Mouse (Mus musculus) Muller cell, postnatal 12 days (primary cell): ENCODE results near the gene Hemk1.
"Not testable (repeated sequence)": the region's sequence is repeated elsewhere in the genome, so short reads cannot be mapped to it uniquely, and the experiment has no call there.

Experiments
- DNase-seq: peaks from one replicate; pipeline ENCODE4 v3.0.0-alpha.2; 2015; ENCODE audit errors: inconsistent ontology term

The Hemk1 gene

GRCm38 (mm10) chr9:107308346-107309000 is 29.7 kb downstream of the Hemk1 start:
- no peak for DNase-seq

- DNase-seq, result peak; percentile 17
Measured at GRCm38 (mm10) chr9:107307886-107308285, 30.3 kb downstream of the Hemk1 start.

- DNase-seq, result no peak
Measured at GRCm38 (mm10) chr9:107307099-107307872, 30.9 kb downstream of the Hemk1 start.

- not testable (repeated sequence) for DNase-seq
Measured at GRCm38 (mm10) chr9:107306673-107307072, 31.5 kb downstream of the Hemk1 start.

- DNase-seq, result no peak
Measured at GRCm38 (mm10) chr9:107305601-107306542, 32.3 kb downstream of the Hemk1 start.

GRCm38 (mm10) chr9:107305012-107305411 is 33.1 kb downstream of the Hemk1 start:
- no peak for DNase-seq

GRCm38 (mm10) chr9:107304383-107304782 is 33.8 kb downstream of the Hemk1 start:
- DNase-seq, result no peak

- no peak for DNase-seq
Measured at GRCm38 (mm10) chr9:107303900-107304299, 34.2 kb downstream of the Hemk1 start.

GRCm38 (mm10) chr9:107303121-107303820 is 34.9 kb downstream of the Hemk1 start:
- DNase-seq, result no peak

GRCm38 (mm10) chr9:107302592-107302991 is 35.6 kb downstream of the Hemk1 start:
- no peak for DNase-seq

GRCm38 (mm10) chr9:107301554-107302331 is 36.4 kb downstream of the Hemk1 start:
- no peak for DNase-seq

- DNase-seq, result no peak
Measured at GRCm38 (mm10) chr9:107300224-107300973, 37.8 kb downstream of the Hemk1 start.

GRCm38 (mm10) chr9:107299783-107300182 is 38.4 kb downstream of the Hemk1 start:
- no peak for DNase-seq

GRCm38 (mm10) chr9:107298876-107299275 is 39.3 kb downstream of the Hemk1 start:
- DNase-seq, result no peak

GRCm38 (mm10) chr9:107298059-107298780 is 39.9 kb downstream of the Hemk1 start:
- DNase-seq, result no peak

- no peak for DNase-seq
Measured at GRCm38 (mm10) chr9:107297658-107298057, 40.5 kb downstream of the Hemk1 start.

- DNase-seq, result no peak
Measured at GRCm38 (mm10) chr9:107297059-107297458, 41.1 kb downstream of the Hemk1 start.

- DNase-seq, result peak; percentile 95
Measured at GRCm38 (mm10) chr9:107296501-107296965, 41.6 kb downstream of the Hemk1 start.

GRCm38 (mm10) chr9:107296041-107296440 is 42.1 kb downstream of the Hemk1 start:
- no peak for DNase-seq

- DNase-seq, result no peak
Measured at GRCm38 (mm10) chr9:107296016-107296040, 42.3 kb downstream of the Hemk1 start, which contains the start of gene Cish. Gene Cish (plus strand): TSS chr9:107296026.
